8 mouse cellular contexts compared by ENCODE assay signal in genomic region chr2:27327076-27327475, GRCm38 (mm10).
DNase-seq lines count a peak whose midpoint lies in the region; ATAC-seq and TF ChIP-seq lines count a peak whose summit lies in the region.
"Had no signal": no experiment of that assay in that cellular context is flagged by ENCODE, and none has a peak within 500 bp of the region (broad histone marks: within the 10 kb centered on the region; RNA-seq: fewer than 3 reads in every experiment).

No protein-coding gene starts in this region.

- no peak overlapping the region for H3K9ac ChIP-seq in heart, embryonic 13.5 days
- no peak overlapping the region for H3K9ac ChIP-seq in liver, postnatal 0 days (replicated peaks)
- H3K9ac ChIP-seq: limb, embryonic 15.5 days had no signal

- H3K4me3 ChIP-seq in heart, embryonic 13.5 days, result no peak overlapping the region
- no peak overlapping the region for H3K4me3 ChIP-seq in liver, postnatal 0 days (ENCODE audit: low read depth, low read length)
- H3K4me3 ChIP-seq: limb, embryonic 15.5 days had no signal

- WGBS in heart, embryonic 13.5 days, result 9% methylated on average over 6 of the region's 6 CpGs
- WGBS in liver, postnatal 0 days (ENCODE audit: insufficient replicate concordance), result 34% methylated on average over 6 of the region's 6 CpGs

- peaks cover 87% of the 10 kb centered on the region for H3K4me1 ChIP-seq in heart, embryonic 13.5 days
- peaks cover 39% of the 10 kb centered on the region for H3K4me1 ChIP-seq in liver, postnatal 0 days (ENCODE audit: insufficient read depth)

- TF ChIP-seq EP300 in liver, postnatal 0 days (IDR thresholded peaks at IDR 0.05; ENCODE audit: low read depth), result no peak

- peak; percentile 39; the same call in 1 of the 2 replicates for ATAC-seq in heart, embryonic 13.5 days (ENCODE audit: extremely low read depth, insufficient number of reproducible peaks, low FRiP score, low TSS enrichment)
- ATAC-seq in liver, postnatal 0 days, result peak; percentile 43

- TF ChIP-seq CTCF in liver, postnatal 0 days (IDR thresholded peaks at IDR 0.05; ENCODE audit: low read depth), result no peak

- H3K4me2 ChIP-seq in heart, embryonic 13.5 days, result peak overlapping the region; percentile 28
- H3K4me2 ChIP-seq in liver, postnatal 0 days (ENCODE audit: low read depth, low read length), result 0 out of 2 replicates have a peak overlapping the region, but pooled peaks have one; percentile 9
- H3K4me2 ChIP-seq: limb, embryonic 15.5 days had no signal

- no peaks in the 10 kb centered on the region for H3K9me3 ChIP-seq in heart, embryonic 13.5 days
- no peaks in the 10 kb centered on the region for H3K9me3 ChIP-seq in liver, postnatal 0 days (ENCODE audit: low read length)
- H3K9me3 ChIP-seq: limb, embryonic 15.5 days had no signal

- H3K27ac ChIP-seq in heart, embryonic 13.5 days (replicated peaks), result peak overlapping the region; percentile 63
- H3K27ac ChIP-seq in liver, postnatal 0 days (ENCODE audit: low read depth), result peak overlapping the region; percentile 36; the same call in 1 of the 2 replicates
- H3K27ac ChIP-seq: limb, embryonic 15.5 days had no signal

- no peaks in the 10 kb centered on the region for H3K36me3 ChIP-seq in heart, embryonic 13.5 days
- no peaks in the 10 kb centered on the region for H3K36me3 ChIP-seq in liver, postnatal 0 days (replicated peaks; ENCODE audit: insufficient read depth, low read length)
- H3K36me3 ChIP-seq: limb, embryonic 15.5 days had no signal

- H3K27me3 ChIP-seq in heart, embryonic 13.5 days (replicated peaks), result no peaks in the 10 kb centered on the region
- H3K27me3 ChIP-seq in liver, postnatal 0 days (ENCODE audit: insufficient read depth, low read length), result no peaks in the 10 kb centered on the region
- H3K27me3 ChIP-seq: limb, embryonic 15.5 days had no signal

- DNase-seq in testis, postnatal 10 days (ENCODE audit: low spot score), result peak; percentile 57
- no peak for DNase-seq in testis, postnatal 14 days (ENCODE audit: low spot score)
- peak; percentile 36 for DNase-seq in liver, postnatal 0 days
- DNase-seq in cerebellum, postnatal 10 days, result no peak
- DNase-seq in thymus, postnatal 36 days, result no peak
- no peak for DNase-seq in gastrocnemius, postnatal 4 days (ENCODE audit: low spot score in 2 of 2)

Comparison
In these comparisons a context has a peak if more than half of its experiments do, and no peak if none do; other contexts are left out.
1. DNase-seq: peak in testis, postnatal 10 days (single experiment) and liver, postnatal 0 days (single experiment); none in testis, postnatal 14 days (single experiment), cerebellum, postnatal 10 days (0 of 2), thymus, postnatal 36 days (0 of 2) and gastrocnemius, postnatal 4 days (0 of 2).